8 mouse cellular contexts compared by ENCODE assay signal in the genomic region with DNA sequence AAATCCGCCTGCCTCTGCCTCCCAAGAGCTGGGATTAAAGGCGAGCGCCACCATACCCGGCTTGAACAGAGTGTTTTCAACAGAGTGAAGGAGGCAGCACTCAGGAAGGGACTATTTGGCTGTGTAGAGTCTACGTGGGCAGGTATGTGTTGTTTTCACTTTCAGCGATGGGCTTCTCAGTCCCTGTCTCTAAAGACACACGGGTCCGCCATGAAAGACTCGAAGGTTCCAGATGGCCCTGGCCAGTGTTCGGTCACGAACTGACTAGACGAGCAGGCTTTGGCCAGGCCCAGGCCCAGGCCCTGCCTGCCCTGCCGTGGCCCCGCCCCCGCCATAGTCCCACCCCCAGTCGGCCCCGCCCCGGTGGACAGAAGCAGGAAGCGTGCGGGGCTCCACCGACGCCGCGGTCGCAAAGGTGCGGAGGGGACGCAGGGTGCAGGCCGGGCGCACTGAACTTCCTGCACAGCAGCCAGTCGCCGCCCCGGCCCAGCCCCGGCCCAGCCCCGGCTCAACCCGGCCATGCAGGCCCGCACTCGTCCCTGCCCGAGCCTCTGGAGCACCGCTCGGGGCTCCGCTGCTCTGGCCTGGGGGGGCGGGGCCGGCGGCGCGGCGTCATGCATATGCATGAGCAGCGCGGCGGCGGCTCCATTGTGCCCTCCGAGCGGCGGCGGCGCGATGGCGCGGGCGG. TPM values are rescaled to one million over a fixed set of nuclear protein-coding genes. Genes with fewer than 3 reads are reported as not detected.
DNase-seq lines count a peak whose midpoint lies in the region; ATAC-seq lines count a peak whose summit lies in the region.

A gene (plus strand): TSS at position 349 of the 688 bp plus-strand sequence.

- H3K4me1 ChIP-seq in intestine, embryonic 14.5 days (replicated peaks; ENCODE audit: control insufficient read depth, insufficient read depth, low read length) = 0 out of 2 replicates have a peak, but pooled peaks cover 9% of the 10 kb centered on the region

- intact Hi-C loops in gastrocnemius, postnatal 14 days (cut with DNase I; ENCODE audit: low total_unique reads) = no loop called here
- intact Hi-C loops in left cerebral cortex, postnatal 14 days (cut with DNase I) = no loop called here

- no peaks in the 10 kb centered on the region for H3K9me3 ChIP-seq in intestine, embryonic 14.5 days (ENCODE audit: control insufficient read depth, low read length)

- peak within 1 kb of the TSS; percentile 86 for H3K4me3 ChIP-seq in intestine, embryonic 14.5 days (ENCODE audit: low read depth, low read length)

- H3K27me3 ChIP-seq in intestine, embryonic 14.5 days (replicated peaks; ENCODE audit: control insufficient read depth, insufficient read depth, low read length) = no peaks in the 10 kb centered on the region

- peak; percentile 99 for ATAC-seq in intestine, embryonic 14.5 days (replicated peaks; ENCODE audit: low FRiP score, low TSS enrichment, low read depth)

- H3K4me2 ChIP-seq in intestine, embryonic 14.5 days (ENCODE audit: low read length) = peak within 1 kb of the TSS; percentile 69

- peak; percentile 91 for DNase-seq in adipocyte (ENCODE audit: low spot score)
- peak; percentile 90 for DNase-seq in embryo, embryonic 10 days (ENCODE audit: low spot score)
- DNase-seq in gastrocnemius, postnatal 14 days = peak; percentile 97
- peak; percentile 96 for DNase-seq in intestine, embryonic 14.5 days (ENCODE audit: low spot score)
- DNase-seq in left cerebral cortex, postnatal 14 days (ENCODE audit: low spot score in 2 of 2) = peak; percentile 93 to 95
- peak; percentile 90 for DNase-seq in mesoderm, embryonic 11.5 days (ENCODE audit: low read depth, low spot score)
- peak; percentile 90 to 94 for DNase-seq in right cerebral cortex, postnatal 36 days (ENCODE audit: low spot score in 2 of 2)
- peak; percentile 97 for DNase-seq in yolk sac, embryonic 10.5 days (ENCODE audit: low spot score)

- 6% methylated on average over 51 of the region's 60 CpGs for WGBS in intestine, embryonic 14.5 days

- 0 out of 2 replicates have a peak, but pooled peaks cover 2% of the 10 kb centered on the region for H3K36me3 ChIP-seq in intestine, embryonic 14.5 days (ENCODE audit: control insufficient read depth, insufficient read depth, low read length)

- H3K9ac ChIP-seq in intestine, embryonic 14.5 days (ENCODE audit: low read length) = peak within 1 kb of the TSS; percentile 80

- peak within 1 kb of the TSS; percentile 94 for H3K27ac ChIP-seq in intestine, embryonic 14.5 days (ENCODE audit: low read depth)

RNA-seq across cellular contexts. Expression of the gene that starts here (rescaled TPM):
- 10 to 100 TPM; 28.9 to 30.2 TPM for total RNA-seq in gastrocnemius, postnatal 14 days (2021)
- polyA plus RNA-seq in intestine, embryonic 14.5 days (2014; fragmentation: Nextera tagmentation; extraction: Ambion mirVana) = 14.0 and 14.2 TPM in 2 replicates
- total RNA-seq in left cerebral cortex, postnatal 14 days (2021) = 100 to 1,000 TPM; 202 to 213 TPM

Comparison
In these comparisons a context has a peak if more than half of its experiments do, and no peak if none do; other contexts are left out.
1. Peak in every context shown above with its lines: DNase-seq, ATAC-seq, H3K4me3 ChIP-seq and H3K27ac ChIP-seq.
2. RNA of the gene that starts here (total RNA-seq): 202 to 213 TPM in left cerebral cortex, postnatal 14 days; 28.9 to 30.2 TPM in gastrocnemius, postnatal 14 days; every median in the first group is over 4 times any median in the second.